Mouse (Mus musculus) adrenal gland, adult 2 months (tissue): ENCODE measurements around the gene Pnliprp1. TPM values are rescaled to one million over a fixed set of nuclear protein-coding genes. Genes with fewer than 3 reads are reported as not detected.

Experiments used
- DNase-seq: peaks from one replicate; pipeline ENCODE4 v3.0.0; 2021
- long read RNA-seq: library from polyadenylated mRNA; stranded (forward); transcript quantifications from one replicate; pipeline ENCODE4 v2.0.0, GENCODE M21; 2021
- polyA plus RNA-seq: library from polyadenylated mRNA; depleted of rRNA; stranded (reverse); fragments of >200 nt; gene quantifications from 2 replicates; pipeline ENCODE4 v1.2.3, GENCODE M21; 2012; rRNA removed
- total RNA-seq, 2 experiments: library from RNA; stranded (reverse); gene quantifications; 2 replicates each; pipeline ENCODE4 v1.2.3; 2021

Pnliprp1 gene
- total RNA-seq (not detected), polyA plus RNA-seq (not detected in 2 replicates)
- long read RNA-seq: 0 reads

GRCm38 (mm10) chr19:58728445-58729031, at the start of gene Pnliprp1:
Gene Pnliprp1 (plus strand): TSS chr19:58728887.
- DNase-seq: no peak

GRCm38 (mm10) chr19:58688933-58689332, 39.8 kb upstream of the Pnliprp1 start:
- DNase-seq: no peak

GRCm38 (mm10) chr19:58695314-58695713, 33.4 kb upstream of the Pnliprp1 start:
- no peak for DNase-seq

- no peak for DNase-seq
These were observed 32.5 kb upstream of the Pnliprp1 start for GRCm38 (mm10) chr19:58696235-58696634.

- DNase-seq: no peak
These were observed 24.1 kb upstream of the Pnliprp1 start for GRCm38 (mm10) chr19:58704556-58704955.

- peak; percentile 44 for DNase-seq
These were observed 20.1 kb upstream of the Pnliprp1 start for GRCm38 (mm10) chr19:58708611-58709010.

- no peak for DNase-seq
These were observed 10.8 kb upstream of the Pnliprp1 start for GRCm38 (mm10) chr19:58717925-58718324.

- no peak for DNase-seq
These were observed 8.2 kb upstream of the Pnliprp1 start for GRCm38 (mm10) chr19:58720439-58720838.

- no peak for DNase-seq
These were observed 2.1 kb upstream of the Pnliprp1 start for GRCm38 (mm10) chr19:58726551-58726950.

GRCm38 (mm10) chr19:58727756-58728155, 931 bp upstream of the Pnliprp1 start:
- no peak for DNase-seq

- no peak for DNase-seq
These were observed 4.5 kb downstream of the Pnliprp1 start for GRCm38 (mm10) chr19:58733216-58733615.

GRCm38 (mm10) chr19:58738111-58738510, 9.4 kb downstream of the Pnliprp1 start:
- no peak for DNase-seq

GRCm38 (mm10) chr19:58741036-58741435, 12.3 kb downstream of the Pnliprp1 start:
- DNase-seq: no peak

GRCm38 (mm10) chr19:58742711-58743110, 14.0 kb downstream of the Pnliprp1 start:
- DNase-seq: no peak

GRCm38 (mm10) chr19:58743736-58744135, 15.0 kb downstream of the Pnliprp1 start:
- DNase-seq: no peak

GRCm38 (mm10) chr19:58747498-58748000, 18.9 kb downstream of the Pnliprp1 start:
- DNase-seq: no peak

- DNase-seq: no peak
These were observed 22.1 kb downstream of the Pnliprp1 start for GRCm38 (mm10) chr19:58750822-58751221.

- DNase-seq: no peak
These were observed 22.8 kb downstream of the Pnliprp1 start for GRCm38 (mm10) chr19:58751504-58751903.

GRCm38 (mm10) chr19:58758871-58759270, 30.2 kb downstream of the Pnliprp1 start:
- DNase-seq: no peak

- peak; percentile 21 for DNase-seq
These were observed 30.7 kb downstream of the Pnliprp1 start, which contains the start of gene Pnliprp2 for GRCm38 (mm10) chr19:58759423-58759822. Gene Pnliprp2 (plus strand): TSS chr19:58759719.

- no peak for DNase-seq
These were observed 33.6 kb downstream of the Pnliprp1 start for GRCm38 (mm10) chr19:58762316-58762715.

- DNase-seq: peak; percentile 62
These were observed 34.3 kb downstream of the Pnliprp1 start for GRCm38 (mm10) chr19:58762848-58763541.

- no peak for DNase-seq
These were observed 38.6 kb downstream of the Pnliprp1 start for GRCm38 (mm10) chr19:58767329-58767728.
